Mouse (Mus musculus): ENCODE measurements around the gene Tppp3. TPM values are rescaled to one million over a fixed set of nuclear protein-coding genes. Genes with fewer than 3 reads are reported as not detected.

The Tppp3 gene
- total RNA-seq (2023): 0.48 to 1.0 TPM (median 0.79 TPM) in 3 of 4 replicates, not detected in the other

GRCm38 (mm10) chr8:105471314-105472015 is at the start of gene Tppp3:
TSS of gene Tppp3 (minus strand) at chr8:105471526.

GRCm38 (mm10) chr8:105518436-105519313 is 47.3 kb upstream of the Tppp3 start, which contains the start of gene Hsd11b2:
TSS of gene Hsd11b2 (plus strand) at chr8:105518755.

GRCm38 (mm10) chr8:105496439-105497180 is 25.3 kb upstream of the Tppp3 start, which contains the start of gene Zdhhc1:
TSS of gene Zdhhc1 (minus strand) at chr8:105496902.

Other genes with a start within 250 kb of the Tppp3 start
- gene D230025D16Rik, start 246.4 kb downstream of the Tppp3 start, total RNA-seq (2023): 21.4 to 26.3 TPM (median 23.4 TPM) in 4 replicates
- gene B3gnt9, start 216.4 kb downstream of the Tppp3 start, total RNA-seq (2023): 0.32 to 1.0 TPM (median 0.69 TPM) in 4 replicates
- gene Tradd, start 206.9 kb downstream of the Tppp3 start, total RNA-seq (2023): 18.1 to 24.4 TPM (median 22.1 TPM) in 4 replicates
- gene Fbxl8, start 206.9 kb downstream of the Tppp3 start, total RNA-seq (2023): 6.0 to 8.5 TPM (median 7.7 TPM) in 4 replicates
- 0.33 to 1.2 TPM (median 0.77 TPM) in 4 replicates for gene Hsf4, start 201.7 kb downstream of the Tppp3 start, total RNA-seq (2023)
- not detected in 4 replicates for gene Nol3, start 195.4 kb downstream of the Tppp3 start, total RNA-seq (2023)
- 5.1 to 7.3 TPM (median 6.5 TPM) in 4 replicates for gene 4931428F04Rik, start 181.7 kb downstream of the Tppp3 start, total RNA-seq (2023)
- gene Exoc3l, start 175.4 kb downstream of the Tppp3 start, total RNA-seq (2023): 0.79 to 2.5 TPM (median 1.5 TPM) in 4 replicates
- gene E2f4, start 173.9 kb downstream of the Tppp3 start, total RNA-seq (2023): 87.8 to 93.0 TPM (median 91.1 TPM) in 4 replicates
- 3.2 to 5.9 TPM (median 4.1 TPM) in 4 replicates for gene Elmo3, start 165.9 kb downstream of the Tppp3 start, total RNA-seq (2023)
- gene Lrrc29, start 145.2 kb downstream of the Tppp3 start, total RNA-seq (2023): 6.0 to 7.9 TPM (median 7.3 TPM) in 4 replicates
- gene Tmem208, start 145.2 kb downstream of the Tppp3 start, total RNA-seq (2023): 24.2 to 30.2 TPM (median 26.9 TPM) in 4 replicates
- gene Fhod1, start 123.6 kb downstream of the Tppp3 start, total RNA-seq (2023): 31.0 to 37.3 TPM (median 34.9 TPM) in 4 replicates
- gene Slc9a5, start 122.7 kb downstream of the Tppp3 start, total RNA-seq (2023): 1.5 to 2.0 TPM (median 1.8 TPM) in 4 replicates
- gene Plekhg4, start 98.3 kb downstream of the Tppp3 start, total RNA-seq (2023): not detected in 4 replicates
- not detected in 4 replicates for gene Kctd19, start 58.0 kb downstream of the Tppp3 start, total RNA-seq (2023)
- gene Lrrc36, start 58.0 kb downstream of the Tppp3 start, total RNA-seq (2023): not detected in 4 replicates
- 2.7 to 5.8 TPM (median 3.9 TPM) in 4 replicates for gene Zdhhc1, start 25.4 kb upstream of the Tppp3 start, total RNA-seq (2023)
- 0.32 TPM in 1 of 4 replicates, not detected in the others for gene Hsd11b2, start 47.2 kb upstream of the Tppp3 start, total RNA-seq (2023)
- 111 to 118 TPM (median 113 TPM) in 4 replicates for gene Atp6v0d1, start 94.5 kb upstream of the Tppp3 start, total RNA-seq (2023)
- gene Ripor1, start 133.7 kb upstream of the Tppp3 start, total RNA-seq (2023): 26.0 to 30.1 TPM (median 27.9 TPM) in 4 replicates
- gene Ctcf, start 165.0 kb upstream of the Tppp3 start, total RNA-seq (2023): 184 to 204 TPM (median 191 TPM) in 4 replicates
- gene Agrp, start 165.9 kb upstream of the Tppp3 start, total RNA-seq (2023): not detected in 4 replicates
- gene Carmil2, start 214.7 kb upstream of the Tppp3 start, total RNA-seq (2023): 141 to 151 TPM (median 147 TPM) in 4 replicates
- gene Acd, start 229.6 kb upstream of the Tppp3 start, total RNA-seq (2023): 96.4 to 110 TPM (median 104 TPM) in 4 replicates
- 14.0 to 21.8 TPM (median 19.9 TPM) in 4 replicates for gene Pard6a, start 229.6 kb upstream of the Tppp3 start, total RNA-seq (2023)
- gene 4933405L10Rik, start 236.1 kb upstream of the Tppp3 start, total RNA-seq (2023): not detected in 4 replicates
- 2.0 to 3.9 TPM (median 3.7 TPM) in 4 replicates for gene Enkd1, start 236.7 kb upstream of the Tppp3 start, total RNA-seq (2023)

Data from B cell, adult 62 days (primary cell).